Mouse (Mus musculus) CH12.LX (cell line): ENCODE measurements around the gene Spast. TPM values are rescaled to one million over a fixed set of nuclear protein-coding genes. Genes with fewer than 3 reads are reported as not detected.

Experiments used
- DNase-seq: peaks from one replicate; pipeline ENCODE4 v3.0.0-alpha.2; 2013; ENCODE audit errors: extremely low read depth
- H3K27ac ChIP-seq: 2 replicates; pipeline ENCODE4 v1.5.1; 2012; ENCODE audit warnings: low read depth, mild to moderate bottlenecking, control low read depth, moderate library complexity; ENCODE audit not compliant: insufficient read depth
- H3K27me3 ChIP-seq: replicated peaks from 2 replicates; pipeline ENCODE3; 2012; ENCODE audit warnings: inconsistent platforms
- H3K36me3 ChIP-seq, 2 experiments: replicated peaks in 1 of 2; 2 replicates each; pipeline versions ENCODE3 to v1.6.1; 2012; ENCODE audit warnings: inconsistent platforms in 1 of 2, low read length in 1 of 2, mild to moderate bottlenecking in 1 of 2, mixed read lengths in 1 of 2, moderate library complexity in 1 of 2; ENCODE audit not compliant: control insufficient read depth in 1 of 2, insufficient read depth in 1 of 2
- H3K4me1 ChIP-seq, 2 experiments: 2 replicates each; pipeline ENCODE4 v1.6.1; 2012; ENCODE audit warnings: inconsistent platforms in 1 of 2, moderate library complexity in 1 of 2; ENCODE audit not compliant: insufficient read depth in 2 of 2, control insufficient read depth in 1 of 2
- H3K4me2 ChIP-seq: 2 replicates; pipeline ENCODE4 v1.6.1; 2012; ENCODE audit warnings: low read depth, mild to moderate bottlenecking, control low read depth; ENCODE audit not compliant: poor library complexity, insufficient read depth, severe bottlenecking
- H3K4me3 ChIP-seq, 3 experiments: fragments of 150-350 bp in 1 of 3; sonication (generic) in 1 of 3; replicated peaks in 1 of 3; 2 replicates each; pipeline versions ENCODE3 to v1.5.1; 2011 to 2012; ENCODE audit warnings: low read depth in 2 of 3, low read length in 2 of 3, mild to moderate bottlenecking in 2 of 3, moderate library complexity in 2 of 3, control low read depth in 1 of 3, improper control_type of control experiment in 1 of 3, inconsistent platforms in 1 of 3, mixed read lengths in 1 of 3; ENCODE audit not compliant: poor library complexity in 1 of 3
- H3K79me2 ChIP-seq: replicated peaks from 2 replicates; pipeline ENCODE4 v1.6.1; 2012; ENCODE audit warnings: mild to moderate bottlenecking, moderate library complexity; ENCODE audit not compliant: control insufficient read depth, poor library complexity, insufficient read depth, severe bottlenecking; ENCODE audit errors: extremely low read depth
- H3K9ac ChIP-seq: 2 replicates; pipeline ENCODE4 v1.6.1; 2012; ENCODE audit warnings: low read depth, mild to moderate bottlenecking, control low read depth, moderate library complexity; ENCODE audit not compliant: insufficient read depth
- H3K9me3 ChIP-seq: replicated peaks from 2 replicates; pipeline ENCODE3; 2012; ENCODE audit warnings: low read length, inconsistent platforms, mixed read lengths
- BHLHE40 ChIP-seq: IDR thresholded peaks from 2 replicates; pipeline ENCODE4 v1.6.1; 2011; ENCODE audit warnings: mild to moderate bottlenecking, low read depth, low read length, improper control_type of control experiment
- CHD2 ChIP-seq: IDR thresholded peaks from 2 replicates; pipeline ENCODE4 v1.6.1; 2011; ENCODE audit warnings: low read length, improper control_type of control experiment
- CTCF ChIP-seq, 2 experiments: IDR thresholded peaks in 1 of 2; conservative IDR thresholded peaks in 1 of 2; 2 replicates each; pipeline ENCODE4 v1.5.1; 2011 to 2012; ENCODE audit warnings: low read depth in 2 of 2, low read length in 2 of 2, improper control_type of control experiment in 1 of 2, inconsistent platforms in 1 of 2, mild to moderate bottlenecking in 1 of 2, moderate library complexity in 1 of 2
- E2F4 ChIP-seq: IDR thresholded peaks from 2 replicates; pipeline ENCODE4 v1.6.1; 2011; ENCODE audit warnings: low read depth, low read length, improper control_type of control experiment; ENCODE audit not compliant: insufficient replicate concordance
- ETS1 ChIP-seq: conservative IDR thresholded peaks from 2 replicates; pipeline ENCODE4 v1.6.1; 2012; ENCODE audit warnings: low read depth, mild to moderate bottlenecking, inconsistent platforms, low read length, improper control_type of control experiment, moderate library complexity
- GABPA ChIP-seq: IDR thresholded peaks from 2 replicates; pipeline ENCODE4 v1.6.1; 2012; ENCODE audit warnings: low read depth, low read length, improper control_type of control experiment, inconsistent platforms; ENCODE audit not compliant: insufficient replicate concordance
- MAX ChIP-seq: IDR thresholded peaks from 2 replicates; pipeline ENCODE4 v1.6.1; 2011; ENCODE audit warnings: low read length, improper control_type of control experiment
- MEF2A ChIP-seq: IDR thresholded peaks from 2 replicates; pipeline ENCODE4 v1.6.1; 2014; ENCODE audit warnings: low read depth, mild to moderate bottlenecking, inconsistent platforms, low read length, improper control_type of control experiment, borderline replicate concordance
- NRF1 ChIP-seq: IDR thresholded peaks from 2 replicates; pipeline ENCODE4 v1.6.1; 2014; ENCODE audit warnings: low read depth, mild to moderate bottlenecking, inconsistent platforms, low read length, improper control_type of control experiment, moderate library complexity
- POLR2A ChIP-seq: IDR thresholded peaks from 2 replicates; pipeline ENCODE4 v1.6.1; 2011; ENCODE audit warnings: low read depth, mild to moderate bottlenecking, improper control_type of control experiment, low read length
- RAD21 ChIP-seq: IDR thresholded peaks from 2 replicates; pipeline ENCODE4 v1.6.1; 2011; ENCODE audit warnings: low read depth, mild to moderate bottlenecking, low read length, improper control_type of control experiment, moderate library complexity
- RCOR1 ChIP-seq: conservative IDR thresholded peaks from 2 replicates; pipeline ENCODE4 v1.6.1; 2012; ENCODE audit warnings: low read depth, mild to moderate bottlenecking, inconsistent platforms, low read length, improper control_type of control experiment
- SIN3A ChIP-seq: IDR thresholded peaks from 2 replicates; pipeline ENCODE4 v1.6.1; 2012; ENCODE audit warnings: low read length, improper control_type of control experiment, inconsistent platforms
- TBP ChIP-seq: conservative IDR thresholded peaks from 2 replicates; pipeline ENCODE4 v1.6.1; 2011; ENCODE audit warnings: low read depth, low read length, improper control_type of control experiment
- TCF12 ChIP-seq: IDR thresholded peaks from 2 replicates; pipeline ENCODE4 v1.6.1; 2014; ENCODE audit warnings: low read depth, mild to moderate bottlenecking, inconsistent platforms, low read length, improper control_type of control experiment
- UBTF ChIP-seq: IDR thresholded peaks from 2 replicates; pipeline ENCODE4 v1.6.1; 2012; ENCODE audit warnings: low read depth, mild to moderate bottlenecking, inconsistent platforms, low read length, improper control_type of control experiment, moderate library complexity
- ZC3H11A ChIP-seq: IDR thresholded peaks from 2 replicates; pipeline ENCODE4 v1.6.1; 2012; ENCODE audit warnings: low read depth, mild to moderate bottlenecking, inconsistent platforms, low read length, improper control_type of control experiment
- dilution Hi-C: fragments of 300-500 bp; cut with MboI; formaldehyde crosslinking; loops from 2 replicates; pipeline ENCODE4 v1.14.3; 2020; ENCODE audit warnings: low sequenced_read_pairs; ENCODE audit not compliant: extremely low pct_unique_long_range_greater_than_20kb, extremely low pct_ligation_motif_present
- in situ Hi-C: fragments of 300-500 bp; cut with MboI; formaldehyde crosslinking; loops from 3 replicates; pipeline ENCODE4 v1.14.3; 2019; ENCODE audit warnings: low sequenced_read_pairs, low pct_ligation_motif_present, low pct_unique_long_range_greater_than_20kb, mixed read lengths
- polyA plus RNA-seq: library from polyadenylated mRNA; unstranded; fragments of >175 nt; gene quantifications from 2 replicates; pipeline ENCODE4 v1.2.1, GENCODE M21; 2012; ENCODE audit warnings: low read depth; ENCODE audit not compliant: insufficient read length
- total RNA-seq, 2 experiments: library from RNA; depleted of rRNA; stranded (reverse); fragments of 300-350 nt in 1 of 2; fragments of >200 nt in 1 of 2; gene quantifications; 2 replicates each; pipeline ENCODE4 v1.2.3; 2012 to 2014

Spast gene
- total and polyA plus RNA-seq, 3 experiments = 15.0 to 26.8 (median 21.7) TPM

GRCm38 (mm10) chr17:74396766-74397165 is 58.0 kb downstream of the Spast start:
- in situ Hi-C loops = no loop called here
- peaks cover 27% of the 10 kb centered on the region for H3K79me2 ChIP-seq
- peaks cover 3 to 19% of the 10 kb centered on the region in 2 experiments for H3K36me3 ChIP-seq
- TF ChIP-seq ZC3H11A (no peak), BHLHE40 (no peak), TCF12 (no peak), E2F4 (no peak), GABPA (no peak), POLR2A (no peak)
- TF ChIP-seq, all 38 proteins: peak for 0
- Histone ChIP-seq H3K9ac (peak overlapping the region; percentile 96), H3K4me3 (peak overlapping the region in 2 of 3 experiments; percentile 93 to 99), H3K4me1 (peaks cover 4 to 17% of the 10 kb centered on the region in 2 experiments), H3K27ac (no peak overlapping the region), H3K4me2 (peak overlapping the region; percentile 97), H3K9me3 (no peaks in the 10 kb centered on the region), H3K27me3 (no peaks in the 10 kb centered on the region)
- dilution Hi-C loops = no loop called here
- DNase-seq = peak; percentile 12

- H3K36me3 ChIP-seq = peaks cover 7 to 23% of the 10 kb centered on the region in 2 experiments
- DNase-seq = peak; percentile 42
- peaks cover 27% of the 10 kb centered on the region for H3K79me2 ChIP-seq
- dilution Hi-C loops (no loop called here), in situ Hi-C loops (no loop called here)
- H3K27me3 ChIP-seq = no peaks in the 10 kb centered on the region
- H3K4me2 ChIP-seq = 0 out of 2 replicates have a peak overlapping the region, but pooled peaks have one; percentile 97
- TF ChIP-seq NRF1 (no peak), RAD21 (no peak), GABPA (no peak), SIN3A (no peak), MAX (no peak), UBTF (no peak), RCOR1 (no peak), ETS1 (no peak), TBP (no peak), MEF2A (no peak), TCF12 (no peak), CHD2 (no peak), CTCF (conservative IDR thresholded peaks at IDR 0.05 in 1 of 2, IDR thresholded peaks at IDR 0.05 in 1 of 2; ENCODE audit: low read depth in 2 of 2, low read length in 2 of 2) (no peak)
- H3K9me3 ChIP-seq = no peaks in the 10 kb centered on the region
- H3K4me1 ChIP-seq = peaks cover 4 to 17% of the 10 kb centered on the region in 2 experiments
- H3K9ac ChIP-seq = no peak overlapping the region
- H3K4me3 ChIP-seq = no peak overlapping the region
- no peak overlapping the region for H3K27ac ChIP-seq
Measured at GRCm38 (mm10) chr17:74397173-74397572, 58.4 kb downstream of the Spast start.
